Mouse (Mus musculus) midbrain, embryonic 13.5 days (tissue): Measurements from ENCODE around the gene Il11ra1. TPM values are rescaled to one million over a fixed set of nuclear protein-coding genes. Genes with fewer than 3 reads are reported as not detected.
"Not testable (repeated sequence)": the region's sequence is repeated elsewhere in the genome, so short reads cannot be mapped to it uniquely, and the experiment has no call there.

ENCODE experiments used
- ATAC-seq: fragments of 200-750 bp; cut with Nextera tagmentation; 2 replicates; pipeline ENCODE4 v1.8.0; 2017; ENCODE audit warnings: mild to moderate bottlenecking, moderate TSS enrichment, moderate library complexity
- H3K27ac ChIP-seq: fragments of 300-500 bp; sonication (generic); 2 replicates; pipeline ENCODE4 v1.5.1; 2015; ENCODE audit warnings: inconsistent platforms, mild to moderate bottlenecking, moderate library complexity
- H3K27me3 ChIP-seq: fragments of 300-500 bp; sonication (generic); 2 replicates; pipeline ENCODE4 v1.6.1; 2015; ENCODE audit warnings: mild to moderate bottlenecking, inconsistent platforms
- H3K36me3 ChIP-seq: fragments of 300-500 bp; sonication (generic); 2 replicates; pipeline ENCODE4 v1.6.1; 2015; ENCODE audit warnings: mild to moderate bottlenecking, inconsistent platforms
- H3K4me1 ChIP-seq: fragments of 300-500 bp; sonication (generic); replicated peaks from 2 replicates; pipeline ENCODE4 v1.6.1; 2015; ENCODE audit warnings: inconsistent platforms
- H3K4me2 ChIP-seq: fragments of 300-500 bp; sonication (generic); replicated peaks from 2 replicates; pipeline ENCODE4 v1.6.1; 2015; ENCODE audit warnings: moderate library complexity, mild to moderate bottlenecking, inconsistent platforms
- H3K4me3 ChIP-seq: fragments of 300-500 bp; sonication (generic); replicated peaks from 2 replicates; pipeline ENCODE4 v1.5.1; 2015; ENCODE audit warnings: mild to moderate bottlenecking, inconsistent platforms
- H3K9ac ChIP-seq: fragments of 300-500 bp; sonication (generic); replicated peaks from 2 replicates; pipeline ENCODE4 v1.6.1; 2015; ENCODE audit warnings: mild to moderate bottlenecking, inconsistent platforms
- H3K9me3 ChIP-seq: fragments of 300-500 bp; sonication (generic); 2 replicates; pipeline ENCODE4 v1.6.1; 2016; ENCODE audit warnings: mild to moderate bottlenecking, inconsistent platforms
- WGBS: fragments of 180-500 bp; shearing (Covaris S2); methylation state at CpG from one replicate; pipeline ENCODE4 v1.1.7; 2015; 5-methylcytosine and 5-hydroxymethylcytosine counted together
- polyA plus RNA-seq: library from polyadenylated mRNA; unstranded; fragments of >200 nt; fragmentation: Nextera tagmentation; extraction: Ambion mirVana; gene quantifications from 2 replicates; pipeline ENCODE4 v1.2.1, GENCODE M21; 2015

The Il11ra1 gene
- polyA plus RNA-seq, 1 experiment from 2014 or later = 34.0 TPM

DNA sequence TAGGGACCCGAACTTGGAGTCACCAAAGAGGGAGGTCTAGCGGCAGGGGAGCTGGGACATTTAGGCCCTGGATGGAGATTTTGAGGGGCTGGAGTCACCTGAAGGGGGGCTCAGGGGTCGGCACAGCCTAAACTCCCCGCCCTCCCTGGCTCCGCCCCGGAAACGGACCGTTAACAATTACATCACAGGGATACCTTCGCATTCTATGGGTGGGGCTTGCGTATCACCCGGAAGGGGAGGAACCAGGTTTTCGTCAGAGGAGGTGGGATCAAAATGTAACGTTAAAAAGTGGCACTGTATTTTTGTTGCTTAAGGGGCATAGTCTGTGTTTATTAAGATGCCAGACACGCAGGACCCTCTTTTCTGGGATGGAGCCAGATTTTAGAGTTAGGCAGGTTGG lies 74.2 kb downstream of the Il11ra1 start, which contains the start of gene Ccl27a:
TSS of gene Ccl27a (minus strand) at position 246 of the 400 bp plus-strand sequence.
- H3K27ac ChIP-seq = peak within 1 kb of the TSS; percentile 58; the same call in 1 of the 2 replicates
- H3K4me3 ChIP-seq = peak within 1 kb of the TSS; percentile 50
- peak within 1 kb of the TSS; percentile 60 for H3K9ac ChIP-seq
- peak within 1 kb of the TSS; percentile 54 for H3K4me2 ChIP-seq
- ATAC-seq, H3K27me3 ChIP-seq, H3K36me3 ChIP-seq, H3K4me1 ChIP-seq, H3K9me3 ChIP-seq: not testable (repeated sequence)
- WGBS = 2% methylated on average over 12 of the region's 14 CpGs

DNA sequence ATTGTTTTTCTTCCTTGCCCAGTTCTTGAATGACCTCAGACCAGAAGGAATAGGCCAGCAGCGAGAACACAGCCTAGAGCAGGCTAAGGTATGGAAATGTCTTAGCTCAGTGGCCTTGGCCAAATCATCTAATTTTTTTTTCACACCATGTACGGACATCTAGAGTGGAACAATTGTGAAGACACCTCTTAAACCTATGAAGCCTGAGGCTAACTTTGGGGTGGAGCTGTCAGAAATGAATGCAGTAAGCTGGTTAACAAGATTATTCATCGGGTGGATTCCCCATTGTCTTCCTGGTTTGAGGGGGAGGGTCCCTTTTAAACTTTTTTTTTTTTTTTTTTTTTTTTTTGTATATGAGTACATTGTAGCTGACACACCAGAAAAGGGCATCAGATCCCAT lies 74.7 kb downstream of the Il11ra1 start:
- Histone ChIP-seq H3K9ac (0 out of 2 replicates have a peak overlapping the region, but pooled peaks have one; percentile 49), H3K4me2 (peak overlapping the region; percentile 54), H3K4me3 (peak overlapping the region; percentile 50), H3K27ac (peak overlapping the region; percentile 47; the same call in 1 of the 2 replicates)
- not testable (repeated sequence) for H3K4me1 ChIP-seq, H3K36me3 ChIP-seq, H3K9me3 ChIP-seq, ATAC-seq, H3K27me3 ChIP-seq
- whole genome bisulfite sequencing = 59% methylated on average over 3 of the region's 3 CpGs

GRCm38 (mm10) chr4:41775840-41776239 lies 76.1 kb downstream of the Il11ra1 start:
- H3K9ac ChIP-seq, H3K4me1 ChIP-seq, ATAC-seq, H3K27me3 ChIP-seq, H3K36me3 ChIP-seq, H3K4me3 ChIP-seq, H3K9me3 ChIP-seq, H3K4me2 ChIP-seq, H3K27ac ChIP-seq: not testable (repeated sequence)
- 64% methylated on average over 1 of the region's 1 CpGs for WGBS

GRCm38 (mm10) chr4:41781271-41781670 lies 81.5 kb downstream of the Il11ra1 start:
- not testable (repeated sequence) for ATAC-seq

GRCm38 (mm10) chr4:41781748-41782485 lies 82.1 kb downstream of the Il11ra1 start:
- WGBS = 19% methylated on average over 14 of the region's 21 CpGs
- H3K9ac ChIP-seq, H3K9me3 ChIP-seq, H3K27me3 ChIP-seq, H3K27ac ChIP-seq, H3K4me2 ChIP-seq, H3K4me3 ChIP-seq, H3K36me3 ChIP-seq, H3K4me1 ChIP-seq, ATAC-seq: not testable (repeated sequence)

More at GRCm38 (mm10) chr4:41781271-41781670, 81.5 kb downstream of the Il11ra1 start:
- H3K9ac ChIP-seq, H3K4me1 ChIP-seq, H3K4me2 ChIP-seq, H3K4me3 ChIP-seq, H3K27ac ChIP-seq, H3K36me3 ChIP-seq, H3K9me3 ChIP-seq, H3K27me3 ChIP-seq: not testable (repeated sequence)
- 27% methylated on average over 9 of the region's 9 CpGs for WGBS

GRCm38 (mm10) chr4:41782711-41783110 lies 82.9 kb downstream of the Il11ra1 start:
- not testable (repeated sequence) for H3K9me3 ChIP-seq, H3K4me2 ChIP-seq, H3K27ac ChIP-seq, H3K27me3 ChIP-seq, H3K4me1 ChIP-seq, ATAC-seq, H3K36me3 ChIP-seq, H3K4me3 ChIP-seq, H3K9ac ChIP-seq
- WGBS = 19% methylated on average over 4 of the region's 4 CpGs

DNA sequence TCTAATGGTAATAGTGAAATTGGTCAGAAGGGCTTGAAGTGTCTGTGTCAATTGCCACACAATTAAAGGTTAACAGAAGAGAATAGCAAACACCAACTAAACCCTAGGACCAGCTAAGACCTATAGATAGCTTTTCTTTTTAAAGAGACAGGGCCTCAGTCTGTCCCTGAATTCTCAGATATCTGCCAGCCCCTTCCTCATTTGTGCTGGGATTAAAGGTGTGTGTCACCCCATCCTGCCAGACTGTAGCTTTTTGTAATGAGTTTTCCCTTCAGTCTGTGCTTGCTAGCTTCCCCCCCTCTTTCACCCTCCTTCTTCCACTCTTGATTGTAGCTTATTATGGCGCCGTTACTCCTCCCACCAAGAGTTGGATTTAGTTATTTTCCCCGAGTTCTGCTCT lies 83.4 kb downstream of the Il11ra1 start:
- not testable (repeated sequence) for H3K36me3 ChIP-seq, H3K27ac ChIP-seq, H3K4me3 ChIP-seq, ATAC-seq, H3K9me3 ChIP-seq, H3K4me2 ChIP-seq, H3K27me3 ChIP-seq, H3K4me1 ChIP-seq, H3K9ac ChIP-seq
- WGBS = 16% methylated on average over 3 of the region's 3 CpGs

Other genes with a start within 250 kb of the Il11ra1 start
- 5.2 and 6.3 TPM in 2 replicates for gene Kif24, start 235.1 kb upstream of the Il11ra1 start, polyA plus RNA-seq
- gene Nudt2, start 234.8 kb upstream of the Il11ra1 start, polyA plus RNA-seq = 62.0 and 62.7 TPM in 2 replicates
- gene AI464131, start 196.9 kb upstream of the Il11ra1 start, polyA plus RNA-seq = 5.5 and 5.7 TPM in 2 replicates
- gene 1110017D15Rik, start 182.7 kb upstream of the Il11ra1 start, polyA plus RNA-seq = 8.3 and 8.5 TPM in 2 replicates
- 13.1 and 18.8 TPM in 2 replicates for gene Fam219a, start 130.5 kb upstream of the Il11ra1 start, polyA plus RNA-seq
- gene Dnaic1, start 130.2 kb upstream of the Il11ra1 start, polyA plus RNA-seq = 2.4 and 2.7 TPM in 2 replicates
- gene Enho, start 59.7 kb upstream of the Il11ra1 start, polyA plus RNA-seq = 81.6 and 92.1 TPM in 2 replicates
- gene Cntfr, start 2.9 kb upstream of the Il11ra1 start, polyA plus RNA-seq = 27.6 and 32.7 TPM in 2 replicates
- gene Rpp25l, start 13.5 kb downstream of the Il11ra1 start, polyA plus RNA-seq = 63.9 and 67.4 TPM in 2 replicates
- 270 and 278 TPM in 2 replicates for gene Dctn3, start 23.2 kb downstream of the Il11ra1 start, polyA plus RNA-seq
- gene Arid3c, start 31.2 kb downstream of the Il11ra1 start, polyA plus RNA-seq = 0.26 and 0.32 TPM in 2 replicates
- 29.7 and 30.0 TPM in 2 replicates for gene Galt, start 55.2 kb downstream of the Il11ra1 start, polyA plus RNA-seq
- 47.9 and 49.9 TPM in 2 replicates for gene Sigmar1, start 56.2 kb downstream of the Il11ra1 start, polyA plus RNA-seq
- 235 and 237 TPM in 2 replicates for gene Ccl27a, start 74.3 kb downstream of the Il11ra1 start, polyA plus RNA-seq
- gene Gm21541, start 203.6 kb downstream of the Il11ra1 start, polyA plus RNA-seq = not detected in 2 replicates
- gene Gm20878, start 241.6 kb downstream of the Il11ra1 start, polyA plus RNA-seq = 7.8 and 8.7 TPM in 2 replicates